In genomic region chr2:19004801-19005200, GRCm38 (mm10) we compare ENCODE assay signal across 1 mouse cellular context.
TF ChIP-seq lines count a peak whose summit lies in the region.

No protein-coding gene starts in this region.

TF ChIP-seq in CH12.LX, 34 proteins besides CTCF, POLR2A, EP300 and RAD21:
- no peak; the same call in 1 of the 2 replicates for TF ChIP-seq JUN (IDR thresholded peaks at IDR 0.05; ENCODE audit: insufficient read depth, low read depth, low read length)
- no peak for TF ChIP-seq CHD1 (IDR thresholded peaks at IDR 0.05; ENCODE audit: low read depth, low read length)
- no peak for TF ChIP-seq NRF1 (IDR thresholded peaks at IDR 0.05; ENCODE audit: low read depth, low read length)
- 0 out of 2 replicates have a peak, but pooled peaks have one; percentile 38 for TF ChIP-seq MYC (IDR thresholded peaks at IDR 0.05; ENCODE audit: low read depth, low read length)
- no peak for TF ChIP-seq USF2 (conservative IDR thresholded peaks at IDR 0.05; ENCODE audit: low read depth, low read length)
- no peak; the same call in 1 of the 2 replicates for TF ChIP-seq SMC3 (IDR thresholded peaks at IDR 0.05; ENCODE audit: low read depth, low read length)
- TF ChIP-seq GABPA (IDR thresholded peaks at IDR 0.05; ENCODE audit: insufficient replicate concordance, low read depth, low read length), result no peak
- TF ChIP-seq HCFC1 (IDR thresholded peaks at IDR 0.05; ENCODE audit: low read depth, low read length), result no peak; the same call in 1 of the 2 replicates
- peak; percentile 85; the same call in 1 of the 2 replicates for TF ChIP-seq MEF2A (IDR thresholded peaks at IDR 0.05; ENCODE audit: borderline replicate concordance, low read depth, low read length)
- TF ChIP-seq BHLHE40 (IDR thresholded peaks at IDR 0.05; ENCODE audit: low read depth, low read length), result peak; percentile 62
- TF ChIP-seq MAX (IDR thresholded peaks at IDR 0.05; ENCODE audit: low read length), result no peak
- TF ChIP-seq ELF1 (IDR thresholded peaks at IDR 0.05; ENCODE audit: low read depth, low read length), result peak; percentile 61
- no peak for TF ChIP-seq SIN3A (IDR thresholded peaks at IDR 0.05; ENCODE audit: low read length)
- no peak for TF ChIP-seq MAFK (IDR thresholded peaks at IDR 0.05; ENCODE audit: insufficient replicate concordance, low read length)
- no peak for TF ChIP-seq ZKSCAN1 (IDR thresholded peaks at IDR 0.05; ENCODE audit: borderline replicate concordance, low read depth, low read length)
- no peak for TF ChIP-seq KAT2A (IDR thresholded peaks at IDR 0.05; ENCODE audit: insufficient replicate concordance, low read length)
- peak; percentile 92 for TF ChIP-seq CHD2 (IDR thresholded peaks at IDR 0.05; ENCODE audit: low read length)
- TF ChIP-seq MAZ (IDR thresholded peaks at IDR 0.05; ENCODE audit: low read depth, low read length), result no peak; the same call in 1 of the 2 replicates
- TF ChIP-seq USF1 (IDR thresholded peaks at IDR 0.05; ENCODE audit: low read depth, low read length), result no peak
- TF ChIP-seq E2F4 (IDR thresholded peaks at IDR 0.05; ENCODE audit: insufficient replicate concordance, low read depth, low read length), result no peak
- no peak for TF ChIP-seq PAX5 (IDR thresholded peaks at IDR 0.05; ENCODE audit: low read length)
- no peak for TF ChIP-seq ZNF384 (IDR thresholded peaks at IDR 0.05; ENCODE audit: low read depth, low read length)
- TF ChIP-seq JUND (conservative IDR thresholded peaks at IDR 0.05; ENCODE audit: low read depth, low read length), result no peak
- peak; percentile 84 for TF ChIP-seq UBTF (IDR thresholded peaks at IDR 0.05; ENCODE audit: low read depth, low read length)
- TF ChIP-seq TBP (conservative IDR thresholded peaks at IDR 0.05; ENCODE audit: low read depth, low read length), result peak; percentile 73; the same call in 1 of the 2 replicates
- TF ChIP-seq ZC3H11A (IDR thresholded peaks at IDR 0.05; ENCODE audit: low read depth, low read length), result no peak
- peak; percentile 97 for TF ChIP-seq RCOR1 (conservative IDR thresholded peaks at IDR 0.05; ENCODE audit: low read depth, low read length)
- peak; percentile 94 for TF ChIP-seq TCF12 (IDR thresholded peaks at IDR 0.05; ENCODE audit: low read depth, low read length)
- TF ChIP-seq ETS1 (conservative IDR thresholded peaks at IDR 0.05; ENCODE audit: low read depth, low read length), result peak; percentile 66
- peak; percentile 54; the same call in 1 of the 2 replicates for TF ChIP-seq ZMIZ1 (IDR thresholded peaks at IDR 0.05; ENCODE audit: low read depth, low read length)
- peak; percentile 100 for TF ChIP-seq IRF4 (IDR thresholded peaks at IDR 0.05; ENCODE audit: low read depth, low read length)
- no peak for TF ChIP-seq MXI1 (IDR thresholded peaks at IDR 0.05; ENCODE audit: low read depth, low read length)
- TF ChIP-seq POLR2AphosphoS2 (IDR thresholded peaks at IDR 0.05; ENCODE audit: low read depth, low read length), result no peak
- no peak for TF ChIP-seq NELFE (IDR thresholded peaks at IDR 0.05; ENCODE audit: low read depth, low read length)
